Mouse (Mus musculus) regulatory T cell (primary cell): ENCODE results near the gene Ttc7b.

Experiments used
- in situ Hi-C: fragments of 300-600 bp; cut with MboI, MseI; formaldehyde crosslinking; loops from one replicate; pipeline ENCODE4 v1.15.1; 2025; ENCODE audit warnings: high pct_unique_total_duplicates

Gene Ttc7b

GRCm38 (mm10) chr12:100389878-100390710, 130.5 kb downstream of the Ttc7b start:
- in situ Hi-C loops = no loop called here

- in situ Hi-C loops = no loop called here
These were observed 134.4 kb downstream of the Ttc7b start for GRCm38 (mm10) chr12:100386259-100386658.

- in situ Hi-C loops = no loop called here
These were observed 138.1 kb downstream of the Ttc7b start for GRCm38 (mm10) chr12:100382526-100382925.

- in situ Hi-C loops = no loop called here
These were observed 138.7 kb downstream of the Ttc7b start for GRCm38 (mm10) chr12:100381941-100382340.

GRCm38 (mm10) chr12:100380697-100381291, 139.8 kb downstream of the Ttc7b start:
- in situ Hi-C loops = no loop called here

- in situ Hi-C loops = no loop called here
These were observed 140.8 kb downstream of the Ttc7b start for GRCm38 (mm10) chr12:100379833-100380232.

GRCm38 (mm10) chr12:100378266-100378665, 142.4 kb downstream of the Ttc7b start:
- in situ Hi-C loops = no loop called here

- in situ Hi-C loops = no loop called here
These were observed 142.8 kb downstream of the Ttc7b start for GRCm38 (mm10) chr12:100377791-100378190.

- in situ Hi-C loops = no loop called here
These were observed 144.8 kb downstream of the Ttc7b start for GRCm38 (mm10) chr12:100375801-100376200.

- in situ Hi-C loops = no loop called here
These were observed 147.8 kb downstream of the Ttc7b start for GRCm38 (mm10) chr12:100372785-100373184.

GRCm38 (mm10) chr12:100372015-100372414, 148.6 kb downstream of the Ttc7b start:
- in situ Hi-C loops = no loop called here

- in situ Hi-C loops = no loop called here
These were observed 150.8 kb downstream of the Ttc7b start for GRCm38 (mm10) chr12:100369786-100370185.

- in situ Hi-C loops = no loop called here
These were observed 151.4 kb downstream of the Ttc7b start for GRCm38 (mm10) chr12:100369220-100369619.

GRCm38 (mm10) chr12:100361330-100361729, 159.3 kb downstream of the Ttc7b start:
- in situ Hi-C loops = no loop called here

- in situ Hi-C loops = no loop called here
These were observed 162.5 kb downstream of the Ttc7b start for GRCm38 (mm10) chr12:100358040-100358620.

- in situ Hi-C loops = no loop called here
These were observed 164.2 kb downstream of the Ttc7b start for GRCm38 (mm10) chr12:100356407-100356806.

GRCm38 (mm10) chr12:100355565-100355964, 165.1 kb downstream of the Ttc7b start:
- in situ Hi-C loops = no loop called here

- in situ Hi-C loops = no loop called here
These were observed 166.7 kb downstream of the Ttc7b start for GRCm38 (mm10) chr12:100353954-100354353.

- in situ Hi-C loops = no loop called here
These were observed 167.4 kb downstream of the Ttc7b start for GRCm38 (mm10) chr12:100353075-100353782.

- in situ Hi-C loops = no loop called here
These were observed 168.5 kb downstream of the Ttc7b start for GRCm38 (mm10) chr12:100352094-100352493.

- in situ Hi-C loops = no loop called here
These were observed 177.1 kb downstream of the Ttc7b start for GRCm38 (mm10) chr12:100343554-100343953.

GRCm38 (mm10) chr12:100341614-100342013, 179.0 kb downstream of the Ttc7b start:
- in situ Hi-C loops = no loop called here
